Mouse (Mus musculus) lung, embryonic 14.5 days (tissue): ENCODE data around the gene Fat3. TPM values are rescaled to one million over a fixed set of nuclear protein-coding genes. Genes with fewer than 3 reads are reported as not detected.

Experiments used
- ATAC-seq: fragments of 200-750 bp; cut with Nextera tagmentation; 2 replicates; pipeline ENCODE4 v1.8.0; 2017; ENCODE audit warnings: mild to moderate bottlenecking, moderate TSS enrichment, moderate library complexity; ENCODE audit not compliant: insufficient read depth
- DNase-seq: peaks from one replicate; pipeline ENCODE4 v3.0.0-alpha.2; 2015
- H3K27ac ChIP-seq: fragments of 300-500 bp; sonication (generic); 2 replicates; pipeline ENCODE4 v1.5.1; 2014; ENCODE audit warnings: low read depth, mild to moderate bottlenecking, moderate library complexity
- H3K27me3 ChIP-seq: fragments of 300-500 bp; sonication (generic); 2 replicates; pipeline ENCODE4 v1.6.1; 2014; ENCODE audit warnings: low read length, control low read depth; ENCODE audit not compliant: insufficient read depth
- H3K36me3 ChIP-seq: fragments of 300-500 bp; sonication (generic); 2 replicates; pipeline ENCODE4 v1.6.1; 2014; ENCODE audit warnings: control low read depth; ENCODE audit not compliant: insufficient read depth
- H3K4me1 ChIP-seq: fragments of 300-500 bp; sonication (generic); 2 replicates; pipeline ENCODE4 v1.6.1; 2014; ENCODE audit warnings: antibody characterized with exemption, control low read depth; ENCODE audit not compliant: insufficient read depth
- H3K4me2 ChIP-seq: fragments of 300-500 bp; sonication (generic); 2 replicates; pipeline ENCODE4 v1.6.1; 2014; ENCODE audit warnings: mild to moderate bottlenecking
- H3K4me3 ChIP-seq: fragments of 300-500 bp; sonication (generic); 2 replicates; pipeline ENCODE4 v1.5.1; 2014; ENCODE audit warnings: low read depth, low read length
- H3K9ac ChIP-seq: fragments of 300-500 bp; sonication (generic); 2 replicates; pipeline ENCODE4 v1.6.1; 2014
- H3K9me3 ChIP-seq: fragments of 300-500 bp; sonication (generic); 2 replicates; pipeline ENCODE4 v1.6.1; 2016; ENCODE audit warnings: low read depth, low read length, control low read depth
- CTCF ChIP-seq: IDR thresholded peaks from 2 replicates; pipeline ENCODE4 v1.5.1; 2016; ENCODE audit warnings: antibody characterized with exemption, low read depth
- WGBS: fragments of 180-500 bp; shearing (Covaris S2); extraction: QIAGEN DNeasy Blood & Tissue Kit; methylation state at CpG from one replicate; pipeline ENCODE4 v1.1.7; 2014; 5-methylcytosine and 5-hydroxymethylcytosine counted together
- polyA plus RNA-seq: library from polyadenylated mRNA; unstranded; fragments of >200 nt; fragmentation: Nextera tagmentation; extraction: Ambion mirVana; gene quantifications from 2 replicates; pipeline ENCODE4 v1.2.1, GENCODE M21; 2014

Gene Fat3
- polyA plus RNA-seq, 1 experiment from 2014 or later = 1.2 TPM

DNA sequence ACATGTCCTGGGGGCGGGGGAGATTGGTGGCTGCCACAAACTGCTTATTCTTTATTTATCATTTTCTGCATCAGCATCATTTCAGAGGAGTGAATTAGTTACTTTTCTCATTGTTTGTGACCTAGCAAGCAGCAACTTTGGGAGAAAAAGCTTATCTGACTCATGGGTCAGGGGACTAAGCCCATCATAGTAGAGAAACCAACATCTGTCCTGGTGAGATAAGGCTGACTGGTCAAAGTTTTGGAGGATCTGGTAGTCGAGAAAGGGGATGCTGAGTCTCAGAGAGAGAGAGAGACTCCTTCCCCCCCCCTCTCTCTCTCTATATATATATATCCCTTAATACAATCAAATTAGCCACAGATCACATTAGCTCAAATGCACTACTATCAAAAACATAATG is 273.7 kb downstream of the Fat3 start:
- WGBS = 49% methylated on average over 2 of the region's 2 CpGs
- no peaks in the 10 kb centered on the region for H3K4me1 ChIP-seq
- ATAC-seq = no peak

DNA sequence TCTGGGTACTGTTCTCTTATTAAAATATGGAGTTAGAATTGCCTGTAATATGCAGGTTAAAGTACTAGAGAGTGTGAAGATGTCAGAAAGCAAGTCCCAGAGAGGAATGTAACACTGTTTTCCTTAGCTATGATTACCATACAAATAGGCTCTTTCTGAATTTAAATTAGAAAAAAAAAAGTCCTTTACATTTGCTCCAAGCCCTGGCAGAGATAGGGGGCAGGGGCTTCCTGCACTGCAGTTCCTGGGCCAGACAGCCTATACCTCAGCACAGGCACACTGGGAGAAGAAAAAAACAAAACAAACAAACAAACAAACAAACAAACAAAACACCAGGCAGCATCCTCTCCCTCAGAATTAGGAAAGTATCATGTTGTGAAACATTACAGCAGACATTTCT is 274.5 kb downstream of the Fat3 start:
- Histone ChIP-seq H3K9ac (no peak overlapping the region), H3K9me3 (no peaks in the 10 kb centered on the region), H3K36me3 (no peaks in the 10 kb centered on the region), H3K4me2 (no peak overlapping the region), H3K27ac (no peak overlapping the region), H3K27me3 (no peaks in the 10 kb centered on the region), H3K4me1 (no peaks in the 10 kb centered on the region), H3K4me3 (no peak overlapping the region)
- TF ChIP-seq CTCF = no peak
- ATAC-seq (no peak), DNase-seq (no peak)

More for the DNA sequence above, 273.7 kb downstream of the Fat3 start:
- Histone ChIP-seq H3K27ac (no peak overlapping the region), H3K36me3 (no peaks in the 10 kb centered on the region), H3K4me3 (no peak overlapping the region), H3K4me2 (no peak overlapping the region), H3K9me3 (no peaks in the 10 kb centered on the region), H3K9ac (no peak overlapping the region), H3K27me3 (no peaks in the 10 kb centered on the region)
- no peak for DNase-seq
- no peak for TF ChIP-seq CTCF

DNA sequence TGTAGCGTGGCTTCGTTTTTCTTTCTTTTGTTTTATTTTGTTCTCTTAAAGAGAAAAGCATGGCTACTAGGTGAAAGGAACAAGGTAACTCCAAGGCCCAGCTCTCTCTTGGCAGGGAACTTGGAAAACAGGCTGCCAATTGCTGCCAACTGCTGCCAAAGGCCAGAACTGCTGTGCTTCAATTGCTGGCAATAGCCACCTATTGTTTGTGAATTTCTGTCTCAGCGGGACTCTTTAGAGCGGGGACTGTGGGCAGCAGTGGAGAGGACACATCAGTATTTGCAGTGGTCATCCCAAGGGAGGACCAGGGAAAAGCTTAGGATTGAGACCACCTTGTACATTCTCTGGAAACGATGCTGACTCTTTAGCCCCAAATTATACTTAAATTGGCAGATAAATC is 279.2 kb downstream of the Fat3 start:
- Histone ChIP-seq H3K9ac (no peak overlapping the region), H3K9me3 (no peaks in the 10 kb centered on the region), H3K4me2 (no peak overlapping the region), H3K4me1 (no peaks in the 10 kb centered on the region), H3K27ac (no peak overlapping the region), H3K36me3 (no peaks in the 10 kb centered on the region), H3K4me3 (no peak overlapping the region), H3K27me3 (no peaks in the 10 kb centered on the region)
- ATAC-seq (no peak), DNase-seq (no peak)
- WGBS = 66% methylated on average over 5 of the region's 5 CpGs
- TF ChIP-seq CTCF = no peak

DNA sequence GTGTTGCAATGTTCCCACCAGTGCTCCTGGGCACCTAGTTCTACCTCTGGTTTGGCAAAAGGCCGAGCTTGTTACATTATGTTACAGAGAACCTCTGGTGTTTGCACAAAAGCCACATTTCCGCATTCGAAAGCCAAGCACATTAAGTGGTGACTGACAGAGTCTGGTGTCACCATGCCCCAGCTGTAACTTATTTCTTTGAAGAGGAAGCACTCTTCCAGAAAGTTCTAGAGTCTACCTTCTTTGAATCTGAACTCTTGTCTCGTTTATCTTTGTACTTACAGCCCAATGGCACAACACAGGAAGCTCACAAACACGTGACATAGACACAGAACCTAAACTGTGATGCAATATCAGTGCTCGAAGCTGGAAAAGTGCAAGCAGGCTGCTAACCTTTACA is 284.9 kb downstream of the Fat3 start:
- no peak overlapping the region for H3K9ac ChIP-seq
- no peak overlapping the region for H3K4me2 ChIP-seq
- no peak for TF ChIP-seq CTCF
- DNase-seq (peak; percentile 43), ATAC-seq (0 out of 2 replicates have a peak, but pooled peaks have one; percentile 18)
- 0 out of 2 replicates have a peak, but pooled peaks cover 6% of the 10 kb centered on the region for H3K4me1 ChIP-seq
- no peak overlapping the region for H3K4me3 ChIP-seq
- H3K27ac ChIP-seq = 0 out of 2 replicates have a peak overlapping the region, but pooled peaks have one; percentile 24
- no peaks in the 10 kb centered on the region for H3K27me3 ChIP-seq
- H3K9me3 ChIP-seq = no peaks in the 10 kb centered on the region
- H3K36me3 ChIP-seq = no peaks in the 10 kb centered on the region
- 39% methylated on average over 6 of the region's 6 CpGs for WGBS

GRCm38 (mm10) chr9:16214731-16215681 is 286.1 kb downstream of the Fat3 start:
- no peak for TF ChIP-seq CTCF
- Histone ChIP-seq H3K36me3 (no peaks in the 10 kb centered on the region), H3K27ac (no peak overlapping the region), H3K9me3 (no peaks in the 10 kb centered on the region), H3K9ac (no peak overlapping the region), H3K4me1 (0 out of 2 replicates have a peak, but pooled peaks cover 6% of the 10 kb centered on the region), H3K4me2 (no peak overlapping the region), H3K4me3 (no peak overlapping the region), H3K27me3 (no peaks in the 10 kb centered on the region)
- ATAC-seq = peak; percentile 90
- 38% methylated on average over 7 of the region's 7 CpGs for WGBS
- peak; percentile 67 for DNase-seq

DNA sequence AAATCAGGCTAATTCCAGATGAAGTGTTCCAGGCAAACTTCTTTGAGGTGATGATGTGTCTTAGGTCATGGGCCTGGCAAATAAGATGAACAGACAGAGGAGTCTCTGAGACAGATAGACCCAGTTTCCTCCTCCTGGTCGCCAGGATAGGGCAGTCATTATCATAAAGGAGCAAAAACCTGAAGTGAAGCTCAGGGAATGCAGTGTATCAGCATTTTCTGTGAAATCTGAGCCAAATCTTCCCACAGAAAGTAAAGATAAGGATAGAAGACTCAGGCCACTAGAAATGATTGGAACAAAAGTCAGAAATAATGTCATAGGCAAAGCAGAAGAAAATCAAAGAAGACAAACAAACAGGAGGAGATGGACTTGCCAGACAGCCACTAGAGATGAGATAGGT is 287.8 kb downstream of the Fat3 start:
- no peaks in the 10 kb centered on the region for H3K36me3 ChIP-seq

DNA sequence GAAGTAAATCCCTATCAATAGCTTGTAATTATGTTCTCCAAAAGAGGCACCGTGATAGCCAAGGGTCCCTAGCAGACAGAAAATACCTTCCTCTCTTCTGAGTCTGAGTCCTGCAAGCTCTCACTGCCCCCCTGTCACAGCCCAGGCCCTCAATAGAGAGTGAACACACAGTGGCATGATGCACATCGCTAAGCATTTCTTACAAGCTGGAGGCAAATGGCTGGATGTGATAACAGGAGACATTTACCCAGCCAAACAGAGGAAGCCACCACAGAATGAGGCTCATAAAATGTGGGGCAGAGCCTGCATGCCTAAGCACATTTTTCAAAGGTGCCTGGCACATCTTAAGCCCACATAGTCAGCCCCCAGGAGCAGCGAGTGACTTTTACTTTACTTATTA is 288.5 kb downstream of the Fat3 start:
- no peak for DNase-seq

More for the DNA sequence above, 287.8 kb downstream of the Fat3 start:
- ATAC-seq (no peak), DNase-seq (no peak)
- Histone ChIP-seq H3K4me2 (no peak overlapping the region), H3K9me3 (no peaks in the 10 kb centered on the region), H3K9ac (no peak overlapping the region), H3K27ac (no peak overlapping the region), H3K4me1 (0 out of 2 replicates have a peak, but pooled peaks cover 6% of the 10 kb centered on the region), H3K4me3 (no peak overlapping the region), H3K27me3 (no peaks in the 10 kb centered on the region)
- no peak for TF ChIP-seq CTCF
- WGBS = 21% methylated on average over 1 of the region's 1 CpGs

More for the DNA sequence above, 288.5 kb downstream of the Fat3 start:
- H3K4me1 ChIP-seq = 0 out of 2 replicates have a peak, but pooled peaks cover 6% of the 10 kb centered on the region
- H3K36me3 ChIP-seq = no peaks in the 10 kb centered on the region
- no peak overlapping the region for H3K4me3 ChIP-seq
- WGBS = 51% methylated on average over 3 of the region's 3 CpGs
- no peak overlapping the region for H3K4me2 ChIP-seq
- no peak for ATAC-seq
- H3K9me3 ChIP-seq = no peaks in the 10 kb centered on the region
- no peaks in the 10 kb centered on the region for H3K27me3 ChIP-seq
- no peak overlapping the region for H3K9ac ChIP-seq
- no peak overlapping the region for H3K27ac ChIP-seq
- no peak for TF ChIP-seq CTCF
